Mouse (Mus musculus): ENCODE measurements at regions not wholly inside any gene's neighbourhood (a gene's known extent, or its start where the extent isn't known, plus 50 kb on each side); places are given as distances from the start of the nearest gene placed in this dataset.

DNA sequence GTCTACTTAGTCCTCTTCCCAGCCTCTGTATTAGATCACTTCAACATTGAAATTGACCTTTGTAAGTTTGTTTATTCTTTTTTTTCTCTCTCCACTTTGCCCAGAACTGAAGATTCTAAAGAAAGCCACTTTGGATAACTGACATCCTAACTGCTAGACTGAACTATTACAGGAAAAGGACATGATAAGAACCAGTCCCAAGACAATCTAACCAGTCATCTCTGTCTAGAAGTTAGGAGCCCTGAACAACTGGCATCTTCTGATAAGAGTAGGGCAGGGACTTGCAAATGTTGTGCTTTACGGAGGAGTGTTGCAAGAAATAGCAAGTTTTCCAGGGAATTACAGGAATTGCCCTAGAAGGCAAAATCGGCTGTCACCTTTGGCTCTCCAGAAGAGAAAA, 53.5 kb downstream of the Cd209f start:
- Histone ChIP-seq H3K4me1 (ENCODE audit: control insufficient read depth in 1 of 2, insufficient read depth in 2 of 2, low read length in 2 of 2) (no peaks in the 10 kb centered on the region; a peak in 1 of 4 replicates), H3K79me2 (ENCODE audit: control insufficient read depth, insufficient read depth, low read length, poor library complexity) (no peaks in the 10 kb centered on the region), H3K4me3 (ENCODE audit: control insufficient read depth in 1 of 2, insufficient read depth in 1 of 2, low read depth in 2 of 2, low read length in 2 of 2) (no peak overlapping the region), H3K27me3 (ENCODE audit: control insufficient read depth in 1 of 2, insufficient read depth in 2 of 2, low read length in 2 of 2) (no peaks in the 10 kb centered on the region), H3K36me3 (ENCODE audit: control insufficient read depth in 1 of 2, insufficient read depth in 2 of 2, low read length in 2 of 2) (peaks cover 0 to 9% of the 10 kb centered on the region in 2 experiments; a peak in 2 of 4 replicates), H3K9ac (ENCODE audit: control insufficient read depth, low read depth, low read length, poor library complexity, severe bottlenecking) (no peak overlapping the region), H3K9me3 (replicated peaks; ENCODE audit: insufficient read depth, low read length) (no peaks in the 10 kb centered on the region), H3K27ac (ENCODE audit: control insufficient read depth, low read depth, low read length) (peak overlapping the region; percentile 19; the same call in 1 of the 2 replicates)
- TF ChIP-seq CHD2 (IDR thresholded peaks at IDR 0.05; ENCODE audit: low read length), result no peak
- no peak for TF ChIP-seq UBTF (IDR thresholded peaks at IDR 0.05; ENCODE audit: borderline replicate concordance, insufficient read depth, low read depth, low read length)
- TF ChIP-seq TCF12 (IDR thresholded peaks at IDR 0.05; ENCODE audit: low read depth, low read length), result peak; percentile 68
- TF ChIP-seq MYC (IDR thresholded peaks at IDR 0.05; ENCODE audit: low read depth, low read length), result no peak
- no peak for TF ChIP-seq TAL1 (IDR thresholded peaks at IDR 0.05; ENCODE audit: low read length)
- no peak for TF ChIP-seq MAX (IDR thresholded peaks at IDR 0.05; ENCODE audit: low read length)
- TF ChIP-seq MYB (IDR thresholded peaks at IDR 0.05; ENCODE audit: low read depth, low read length), result peak; percentile 60; the same call in 1 of the 2 replicates
- TF ChIP-seq GATA1 (IDR thresholded peaks at IDR 0.05; ENCODE audit: low read depth, low read length), result peak; percentile 57; the same call in 1 of the 2 replicates
- no peak for TF ChIP-seq ZMIZ1 (IDR thresholded peaks at IDR 0.05; ENCODE audit: low read depth, low read length)
- peak; percentile 66 to 79 for TF ChIP-seq EP300 (IDR thresholded peaks at IDR 0.05; ENCODE audit: low read depth in 1 of 2, low read length in 2 of 2)
- DNase-seq (ENCODE audit: low read depth, low spot score), result peak; percentile 37

DNA sequence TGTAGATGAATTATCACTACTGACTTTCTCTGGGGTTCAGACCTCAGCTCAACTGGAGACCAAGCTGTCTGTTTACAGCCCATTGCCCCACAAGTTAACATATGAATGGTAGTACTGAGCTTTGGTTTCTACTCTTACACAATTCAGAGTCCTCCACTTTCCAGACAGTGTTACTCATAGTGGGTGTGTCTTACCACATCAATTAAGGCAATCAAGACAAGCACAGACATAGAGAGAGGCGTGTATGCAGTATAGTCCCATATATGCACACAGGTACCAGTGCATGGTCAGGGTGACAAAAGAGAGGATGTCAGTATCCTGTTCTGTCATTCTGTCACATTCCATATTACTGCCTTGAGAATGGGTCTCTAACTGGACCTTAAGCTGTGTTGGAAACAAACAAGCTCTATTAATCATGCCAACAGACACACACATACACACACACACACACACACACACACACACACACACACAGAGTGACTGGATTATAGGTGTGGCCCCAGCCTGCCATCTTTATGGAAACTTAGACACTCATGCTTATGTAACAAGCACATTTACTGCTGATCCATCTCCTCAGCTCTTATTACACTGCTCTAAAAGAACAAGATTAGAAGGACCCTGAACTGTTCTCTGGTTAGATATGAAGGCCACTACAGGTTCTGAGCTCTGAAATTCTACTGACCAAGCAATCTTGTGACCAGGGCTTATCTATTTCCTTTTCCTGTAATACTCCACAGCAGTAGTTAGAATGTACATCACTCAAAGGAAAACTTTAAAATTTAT, 59.0 kb upstream of the Cd209c start:
- Histone ChIP-seq H3K4me3 (ENCODE audit: control insufficient read depth in 1 of 2, insufficient read depth in 1 of 2, low read depth in 2 of 2, low read length in 2 of 2) (no peak overlapping the region), H3K4me1 (ENCODE audit: control insufficient read depth in 1 of 2, insufficient read depth in 2 of 2, low read length in 2 of 2) (no peaks in the 10 kb centered on the region), H3K27ac (ENCODE audit: control insufficient read depth, low read depth, low read length) (no peak overlapping the region), H3K9ac (ENCODE audit: control insufficient read depth, low read depth, low read length, poor library complexity, severe bottlenecking) (no peak overlapping the region), H3K27me3 (ENCODE audit: control insufficient read depth in 1 of 2, insufficient read depth in 2 of 2, low read length in 2 of 2) (no peaks in the 10 kb centered on the region), H3K9me3 (replicated peaks; ENCODE audit: insufficient read depth, low read length) (no peaks in the 10 kb centered on the region), H3K36me3 (ENCODE audit: control insufficient read depth in 1 of 2, insufficient read depth in 2 of 2, low read length in 2 of 2) (no peaks in the 10 kb centered on the region), H3K79me2 (ENCODE audit: control insufficient read depth, insufficient read depth, low read length, poor library complexity) (no peaks in the 10 kb centered on the region)
- no peak for TF ChIP-seq BHLHE40 (IDR thresholded peaks at IDR 0.05; ENCODE audit: borderline replicate concordance, low read depth, low read length)
- no peak for DNase-seq (ENCODE audit: low read depth, low spot score)

Data from MEL (cell line).